Mouse (Mus musculus) forebrain, embryonic 16.5 days (tissue): ENCODE results near the gene Ddx5. TPM values are rescaled to one million over a fixed set of nuclear protein-coding genes. Genes with fewer than 3 reads are reported as not detected.
A peak's percentile ranks its signal among the peaks of the same experiment; 100 is the strongest.
"Not testable (repeated sequence)": the region's sequence is repeated elsewhere in the genome, so short reads cannot be mapped to it uniquely, and the experiment has no call there.

Source experiments
- ATAC-seq: fragments of 200-750 bp; cut with Nextera tagmentation; 2 replicates; pipeline ENCODE4 v1.8.0; 2017; ENCODE audit warnings: mild to moderate bottlenecking, moderate library complexity
- H3K27ac ChIP-seq: fragments of 300-500 bp; sonication (generic); 2 replicates; pipeline ENCODE4 v1.5.1; 2014; ENCODE audit warnings: low read length, control low read depth
- H3K27me3 ChIP-seq: fragments of 300-500 bp; sonication (generic); replicated peaks from 2 replicates; pipeline ENCODE4 v1.6.1; 2014; ENCODE audit warnings: low read length; ENCODE audit not compliant: control insufficient read depth, insufficient read depth
- H3K36me3 ChIP-seq: fragments of 300-500 bp; sonication (generic); 2 replicates; pipeline ENCODE4 v1.6.1; 2014; ENCODE audit not compliant: control insufficient read depth, insufficient read depth
- H3K4me1 ChIP-seq: fragments of 300-500 bp; sonication (generic); replicated peaks from 2 replicates; pipeline ENCODE4 v1.6.1; 2014; ENCODE audit warnings: low read length; ENCODE audit not compliant: control insufficient read depth, insufficient read depth
- H3K4me2 ChIP-seq: fragments of 300-500 bp; sonication (generic); 2 replicates; pipeline ENCODE4 v1.6.1; 2014; ENCODE audit warnings: mild to moderate bottlenecking, low read length, control low read depth
- H3K4me3 ChIP-seq: fragments of 300-500 bp; sonication (generic); replicated peaks from 2 replicates; pipeline ENCODE4 v1.5.1; 2014; ENCODE audit warnings: mild to moderate bottlenecking, low read length, control low read depth
- H3K9ac ChIP-seq: fragments of 300-500 bp; sonication (generic); replicated peaks from 2 replicates; pipeline ENCODE4 v1.6.1; 2014; ENCODE audit warnings: low read depth, low read length, control low read depth
- H3K9me3 ChIP-seq: fragments of 300-500 bp; sonication (generic); 2 replicates; pipeline ENCODE4 v1.6.1; 2016; ENCODE audit warnings: low read length; ENCODE audit not compliant: control insufficient read depth
- WGBS: fragments of 180-500 bp; shearing (Covaris S2); extraction: QIAGEN DNeasy Blood & Tissue Kit; methylation state at CpG from one replicate; pipeline ENCODE4 v1.1.7; 2014; 5-methylcytosine and 5-hydroxymethylcytosine counted together
- microRNA-seq: library from miRNA; unstranded; fragments of <30 nt; microRNA quantifications from one replicate; pipeline ENCODE4, GENCODE M21; 2017
- polyA plus RNA-seq: library from polyadenylated mRNA; unstranded; fragments of >200 nt; fragmentation: Nextera tagmentation; extraction: Ambion mirVana; gene quantifications from 2 replicates; pipeline ENCODE4 v1.2.1, GENCODE M21; 2015

Ddx5 gene
- polyA plus RNA-seq, 1 experiment from 2014 or later, result 520 TPM

DNA sequence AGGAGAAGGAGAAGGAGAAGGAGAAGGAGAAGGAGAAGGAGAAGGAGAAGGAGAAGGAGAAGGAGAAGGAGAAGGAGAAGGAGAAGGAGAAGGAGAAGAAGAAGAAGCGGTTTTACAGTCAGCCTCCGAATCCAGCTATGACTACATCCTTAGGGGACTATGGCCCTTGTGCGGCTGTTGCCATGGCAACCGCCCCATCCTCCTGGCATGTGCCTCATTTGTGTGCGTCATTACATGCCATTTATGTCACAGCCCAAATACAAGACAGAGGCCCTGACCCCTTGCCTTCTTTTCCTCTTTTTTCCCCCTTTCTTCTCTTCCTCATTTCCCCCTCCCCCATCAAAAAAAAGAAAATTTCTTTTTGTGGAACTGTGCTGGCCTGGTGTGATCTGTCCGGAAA is 47.8 kb downstream of the Ddx5 start:
- no peaks in the 10 kb centered on the region for H3K27me3 ChIP-seq
- no peak overlapping the region for H3K4me2 ChIP-seq
- H3K4me3 ChIP-seq, result no peak overlapping the region
- no peak overlapping the region for H3K27ac ChIP-seq
- no peaks in the 10 kb centered on the region for H3K9me3 ChIP-seq
- no peaks in the 10 kb centered on the region for H3K36me3 ChIP-seq
- 18% methylated on average over 6 of the region's 6 CpGs for WGBS
- no peak overlapping the region for H3K9ac ChIP-seq
- peaks cover 19% of the 10 kb centered on the region for H3K4me1 ChIP-seq
- ATAC-seq, result no peak

DNA sequence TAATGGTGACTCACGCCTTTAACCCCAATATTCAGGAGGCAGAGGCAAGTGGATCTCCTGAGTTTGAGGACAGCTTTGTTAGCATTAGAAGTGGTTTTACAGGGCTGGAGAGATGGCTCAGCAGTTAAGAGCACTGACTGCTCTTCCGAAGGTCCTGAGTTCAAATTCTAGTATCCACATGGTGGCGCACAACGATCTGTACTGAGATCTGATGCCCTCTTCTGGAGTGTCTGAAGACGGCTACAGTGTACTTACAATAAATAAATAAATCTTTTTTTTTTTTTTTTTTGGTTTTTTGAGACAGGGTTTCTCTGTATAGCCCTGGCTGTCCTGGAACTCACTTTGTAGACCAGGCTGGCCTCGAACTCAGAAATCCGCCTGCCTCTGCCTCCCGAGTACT is 48.3 kb downstream of the Ddx5 start:
- not testable (repeated sequence) for H3K9me3 ChIP-seq, H3K9ac ChIP-seq, H3K27ac ChIP-seq, H3K4me3 ChIP-seq, ATAC-seq, H3K36me3 ChIP-seq, H3K27me3 ChIP-seq, H3K4me2 ChIP-seq
- WGBS, result 93% methylated on average over 5 of the region's 8 CpGs
- peaks cover 19% of the 10 kb centered on the region for H3K4me1 ChIP-seq

DNA sequence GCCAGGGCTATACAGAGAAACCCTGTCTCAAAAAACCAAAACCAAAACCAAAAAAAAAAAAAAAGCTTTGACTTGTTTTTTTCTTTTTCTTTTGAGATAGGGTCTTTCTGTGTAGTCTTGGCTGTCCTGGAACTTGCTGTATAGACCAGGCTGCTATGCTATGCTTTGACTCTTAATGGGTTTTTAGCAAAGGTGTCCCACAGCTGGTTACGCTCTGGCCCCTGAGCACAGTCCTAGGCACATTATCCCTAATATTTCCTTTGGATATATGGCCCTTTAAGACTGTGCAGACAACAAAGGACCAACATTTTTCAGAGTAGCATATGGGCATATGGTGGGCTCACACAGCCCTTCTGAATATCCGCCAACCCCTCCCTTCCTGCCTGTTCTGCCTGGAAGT is 49.9 kb downstream of the Ddx5 start:
- H3K36me3 ChIP-seq, result no peaks in the 10 kb centered on the region
- H3K4me3 ChIP-seq, result no peak overlapping the region
- ATAC-seq, result no peak
- 83% methylated on average over 2 of the region's 2 CpGs for WGBS
- H3K4me2 ChIP-seq, result no peak overlapping the region
- no peak overlapping the region for H3K9ac ChIP-seq
- H3K27me3 ChIP-seq, result no peaks in the 10 kb centered on the region
- H3K27ac ChIP-seq, result no peak overlapping the region
- H3K9me3 ChIP-seq, result no peaks in the 10 kb centered on the region
- H3K4me1 ChIP-seq, result peaks cover 19% of the 10 kb centered on the region

DNA sequence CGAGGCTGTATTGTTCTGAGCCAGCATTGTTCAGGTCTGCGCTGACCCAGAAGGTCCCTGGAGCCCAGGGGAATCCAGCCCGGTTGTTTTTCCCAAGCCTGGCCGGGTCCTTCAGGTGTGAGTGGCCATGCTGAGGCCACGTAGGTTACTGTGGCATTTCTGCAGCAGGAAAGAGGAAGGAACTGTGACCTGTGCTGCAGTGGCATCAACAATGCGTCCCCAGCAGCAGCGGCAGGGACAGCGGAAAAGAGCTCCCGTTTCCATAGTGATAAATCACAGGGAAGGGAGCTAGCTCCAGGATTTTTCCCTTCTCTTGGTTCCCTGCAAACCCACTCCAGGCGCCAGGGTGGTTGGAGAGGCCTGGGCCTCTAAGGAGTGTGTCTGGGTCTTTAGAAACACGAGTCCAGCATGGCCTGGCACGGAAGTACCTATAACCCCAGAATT is 51.8 kb downstream of the Ddx5 start:
- Histone ChIP-seq H3K9ac (peak overlapping the region; percentile 43; the same call in 1 of the 2 replicates), H3K4me2 (peak overlapping the region; percentile 29; the same call in 1 of the 2 replicates), H3K9me3 (no peaks in the 10 kb centered on the region), H3K36me3 (no peaks in the 10 kb centered on the region), H3K4me1 (peaks cover 19% of the 10 kb centered on the region), H3K27me3 (no peaks in the 10 kb centered on the region), H3K27ac (peak overlapping the region; percentile 71), H3K4me3 (no peak overlapping the region)
- WGBS, result 9% methylated on average over 12 of the region's 12 CpGs
- ATAC-seq, result peak; percentile 81

DNA sequence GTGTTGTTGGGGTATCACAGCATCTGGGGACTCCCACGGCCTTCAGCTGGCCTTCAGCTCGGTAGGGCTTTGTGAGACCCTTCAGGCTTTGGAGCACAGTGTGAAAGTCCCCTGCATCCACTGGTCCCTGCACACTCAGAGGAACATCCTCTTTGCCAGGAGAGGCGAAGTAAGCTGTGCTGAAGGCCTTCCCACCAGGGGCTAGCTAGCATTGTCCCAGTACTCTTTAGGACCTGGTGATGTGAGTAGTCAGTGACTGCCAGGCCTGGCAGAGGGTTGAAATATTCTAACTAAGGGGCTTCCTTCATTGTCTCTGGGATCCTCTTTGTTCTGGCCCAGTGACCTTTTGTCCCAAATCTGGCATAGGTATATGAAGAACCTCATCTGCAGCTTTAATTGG is 52.4 kb downstream of the Ddx5 start:
- 52% methylated on average over 3 of the region's 3 CpGs for WGBS
- no peaks in the 10 kb centered on the region for H3K9me3 ChIP-seq
- H3K4me1 ChIP-seq, result peaks cover 19% of the 10 kb centered on the region
- peak overlapping the region; percentile 71 for H3K27ac ChIP-seq
- H3K4me2 ChIP-seq, result no peak overlapping the region
- no peak overlapping the region for H3K4me3 ChIP-seq
- no peaks in the 10 kb centered on the region for H3K27me3 ChIP-seq
- H3K9ac ChIP-seq, result no peak overlapping the region
- ATAC-seq, result no peak
- H3K36me3 ChIP-seq, result no peaks in the 10 kb centered on the region

DNA sequence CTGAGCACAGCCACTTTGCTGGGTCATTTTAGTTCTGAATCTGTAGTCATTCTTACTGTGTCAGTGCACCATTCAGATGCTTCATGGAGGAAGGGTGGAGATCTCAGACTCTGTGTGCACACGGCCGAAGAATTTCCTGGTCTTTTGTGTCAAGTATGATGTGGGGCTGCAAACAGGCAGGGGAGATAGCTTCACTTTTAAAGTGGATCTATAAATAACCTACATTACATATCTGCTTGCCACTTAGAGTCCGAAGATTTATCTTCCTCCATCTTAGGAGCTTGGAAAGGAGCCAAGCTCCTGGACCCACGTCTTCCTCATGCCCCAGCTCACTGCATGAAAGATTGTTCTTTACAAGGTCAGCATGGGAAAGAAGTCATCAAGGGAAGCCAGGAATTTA is 58.3 kb downstream of the Ddx5 start:
- no peak for ATAC-seq
- no peaks in the 10 kb centered on the region for H3K27me3 ChIP-seq
- H3K9me3 ChIP-seq, result no peaks in the 10 kb centered on the region
- no peak overlapping the region for H3K9ac ChIP-seq
- H3K27ac ChIP-seq, result no peak overlapping the region
- H3K36me3 ChIP-seq, result no peaks in the 10 kb centered on the region
- no peak overlapping the region for H3K4me2 ChIP-seq
- H3K4me3 ChIP-seq, result no peak overlapping the region
- peaks cover 2% of the 10 kb centered on the region; the same call in 1 of the 2 replicates for H3K4me1 ChIP-seq
- 82% methylated on average over 4 of the region's 4 CpGs for WGBS

Small RNA genes lying within 50 kb of the gene (microRNA-seq; reads per million reads assigned to microRNA genes)
- not detected for gene Gm25994
- 11.2 reads per million, percentile 30 among the genes with 10 or more reads in this experiment for gene Mir3064

Other genes with a start within 250 kb of the Ddx5 start
- 16.3 and 20.3 TPM in 2 replicates for gene Tex2, start 175.8 kb downstream of the Ddx5 start, polyA plus RNA-seq
- gene Pecam1, start 38.6 kb downstream of the Ddx5 start, polyA plus RNA-seq, result 14.7 and 18.3 TPM in 2 replicates
- gene Milr1, start 38.0 kb downstream of the Ddx5 start, polyA plus RNA-seq, result 0.35 and 0.72 TPM in 2 replicates
- 8.8 and 8.9 TPM in 2 replicates for gene Polg2, start 9.6 kb downstream of the Ddx5 start, polyA plus RNA-seq
- 22.5 and 25.9 TPM in 2 replicates for gene Cep95, start 67 bp upstream of the Ddx5 start, polyA plus RNA-seq
- 15.0 and 17.4 TPM in 2 replicates for gene Smurf2, start 131.5 kb upstream of the Ddx5 start, polyA plus RNA-seq
- 230 and 256 TPM in 2 replicates for gene Kpna2, start 210.4 kb upstream of the Ddx5 start, polyA plus RNA-seq
- gene 1810010H24Rik, start 236.5 kb upstream of the Ddx5 start, polyA plus RNA-seq, result 3.8 and 4.3 TPM in 2 replicates